Comparison of ENCODE assay signal across 8 mouse cellular contexts in the genomic region with DNA sequence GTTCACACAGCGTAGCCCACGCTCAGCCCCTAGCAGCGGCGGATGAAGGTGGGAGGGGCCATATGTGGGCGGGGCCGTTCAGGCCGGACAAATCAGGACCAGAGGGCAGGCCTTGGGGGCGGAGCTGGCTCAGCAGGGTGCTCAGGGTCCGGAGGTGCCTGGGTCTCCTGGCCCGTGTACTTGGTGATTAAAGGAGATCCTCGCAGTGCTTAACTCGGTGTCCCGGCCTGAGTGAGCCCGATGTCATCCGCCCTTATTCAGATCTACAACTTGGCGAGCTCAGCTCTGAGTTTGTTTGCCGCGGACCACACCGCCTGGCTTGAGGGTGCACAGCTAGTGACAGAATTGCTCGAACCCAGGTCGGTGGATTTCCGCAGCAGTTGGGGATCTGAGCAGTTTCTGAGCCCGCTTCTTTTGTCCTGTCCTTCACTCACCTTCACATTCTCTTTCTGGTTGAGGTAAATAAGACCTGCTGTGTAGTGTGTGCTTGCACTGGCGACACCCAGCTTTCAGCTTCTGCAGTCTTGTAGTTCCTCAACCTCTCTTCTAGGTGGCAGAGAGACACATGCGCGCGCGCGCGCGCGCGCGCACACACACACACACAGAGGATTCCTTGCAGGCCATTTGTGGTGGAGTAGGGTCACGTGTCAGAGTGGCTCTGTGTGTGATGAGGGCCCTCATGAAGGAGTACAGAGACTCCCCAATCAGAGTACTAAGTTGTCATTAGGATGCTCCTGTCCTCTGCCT.
DNase-seq lines count a peak whose midpoint lies in the region; ATAC-seq and TF ChIP-seq lines count a peak whose summit lies in the region.

No protein-coding gene starts in this region.

- peak overlapping the region; percentile 58 for H3K4me2 ChIP-seq in forebrain, embryonic 15.5 days (replicated peaks)

- peak overlapping the region; percentile 38 for H3K4me3 ChIP-seq in forebrain, embryonic 15.5 days
- H3K4me3 ChIP-seq in spleen, adult 2 months (ENCODE audit: extremely low read depth, insufficient read depth, insufficient read length), result peak overlapping the region; percentile 56

- TF ChIP-seq POLR2A in spleen, adult 2 months (IDR thresholded peaks at IDR 0.05; ENCODE audit: low read depth, low read length), result no peak

- peak; percentile 80 for DNase-seq in WW6 (ENCODE audit: low read depth, low spot score)
- peak; percentile 48 for DNase-seq in cerebellum, adult 11 months
- peak; percentile 61 to 75 for DNase-seq in layer of hippocampus, postnatal 10 days (ENCODE audit: low spot score in 2 of 2)
- DNase-seq in spleen, adult 2 months (ENCODE audit: low read depth in 1 of 2, low spot score in 2 of 2), result peak; percentile 25 to 82
- no peak for DNase-seq in MN1 (ENCODE audit: low spot score)

- WGBS in forebrain, embryonic 15.5 days, result 7% methylated on average over 35 of the region's 35 CpGs
- WGBS in spleen, adult 2 months, result 5% methylated on average over 35 of the region's 35 CpGs

- TF ChIP-seq CTCF in spleen, adult 2 months (IDR thresholded peaks at IDR 0.05; ENCODE audit: extremely low read depth, insufficient read depth, insufficient read length, insufficient replicate concordance), result no peak

- no peaks in the 10 kb centered on the region for H3K36me3 ChIP-seq in forebrain, embryonic 15.5 days
- no peaks in the 10 kb centered on the region for H3K36me3 ChIP-seq in spleen, adult 2 months (ENCODE audit: control insufficient read depth, insufficient read depth, low read length)

- H3K27me3 ChIP-seq in forebrain, embryonic 15.5 days, result 0 out of 2 replicates have a peak, but pooled peaks cover 4% of the 10 kb centered on the region
- H3K27me3 ChIP-seq in spleen, adult 2 months (ENCODE audit: control insufficient read depth, insufficient read depth, low read length), result 0 out of 2 replicates have a peak, but pooled peaks cover 4% of the 10 kb centered on the region

- H3K9ac ChIP-seq in forebrain, embryonic 15.5 days (replicated peaks), result 0 out of 2 replicates have a peak overlapping the region, but pooled peaks have one; percentile 19

- H3K27ac ChIP-seq in forebrain, embryonic 15.5 days (replicated peaks), result no peak overlapping the region
- no peak overlapping the region for H3K27ac ChIP-seq in spleen, adult 2 months (ENCODE audit: insufficient read depth, low read length)

- H3K4me1 ChIP-seq in forebrain, embryonic 15.5 days, result peaks cover 30% of the 10 kb centered on the region
- H3K4me1 ChIP-seq in spleen, adult 2 months (ENCODE audit: control insufficient read depth, insufficient read depth, insufficient read length), result no peaks in the 10 kb centered on the region

- peak; percentile 71 for ATAC-seq in forebrain, embryonic 15.5 days (replicated peaks)
- ATAC-seq in hematopoietic stem cell, adult 5-6 weeks (replicated peaks in 1 of 2; ENCODE audit: insufficient read depth in 1 of 2, low FRiP score in 2 of 2, low TSS enrichment in 1 of 2, low read depth in 1 of 2, poor library complexity in 2 of 2, severe bottlenecking in 2 of 2), result peak; percentile 83 to 87
- ATAC-seq in megakaryocyte-erythroid progenitor cell, adult 5-6 weeks (replicated peaks; ENCODE audit: low FRiP score, low TSS enrichment, poor library complexity, severe bottlenecking), result peak; percentile 90

- no peaks in the 10 kb centered on the region for H3K9me3 ChIP-seq in forebrain, embryonic 15.5 days
